Comparison of ENCODE assay signal across 11 mouse cellular contexts in the genomic region with DNA sequence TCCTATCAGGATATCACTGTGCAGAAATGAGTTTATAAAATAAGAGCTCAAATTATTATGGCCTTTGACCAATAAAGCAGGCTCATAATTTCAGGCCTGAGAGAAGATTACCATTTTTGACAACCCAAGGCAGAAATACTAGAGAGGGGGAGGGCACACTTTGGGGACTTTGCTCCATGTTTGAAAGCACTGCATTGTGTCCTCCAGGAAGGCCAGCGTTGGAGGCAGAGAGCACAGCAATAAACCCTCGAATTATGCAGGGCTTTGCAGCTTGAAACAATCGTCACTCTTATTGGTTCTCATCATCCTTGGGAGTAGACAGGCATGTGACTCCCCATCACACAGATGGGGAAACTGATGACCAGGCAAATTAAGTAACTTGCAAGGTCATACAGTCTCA. TPM values are rescaled to one million over a fixed set of nuclear protein-coding genes. Genes with fewer than 3 reads are reported as not detected.
"Had no signal": no experiment of that assay in that cellular context is flagged by ENCODE, and none has a peak within 500 bp of the region (broad histone marks: within the 10 kb centered on the region; RNA-seq: fewer than 3 reads in every experiment).

No protein-coding gene starts in this region.

- H3K27ac ChIP-seq: limb, embryonic 15.5 days; liver, embryonic 12.5 days; midbrain, embryonic 12.5 days; stomach, postnatal 0 days had no signal

- DNase-seq: layer of hippocampus, adult 9-11 months; layer of hippocampus, postnatal 36 days; lung, embryonic 14.5 days; lung, postnatal 10 days; lung, postnatal 4 days; thymus, postnatal 4 days had no signal

- H3K4me1 ChIP-seq: limb, embryonic 15.5 days; liver, embryonic 12.5 days had no signal

- ATAC-seq: inflammation-experienced regulatory T-cells, adult 6 months; liver, embryonic 12.5 days had no signal

- H3K9me3 ChIP-seq: limb, embryonic 15.5 days; liver, embryonic 12.5 days; midbrain, embryonic 12.5 days had no signal

- H3K27me3 ChIP-seq: limb, embryonic 15.5 days; liver, embryonic 12.5 days; midbrain, embryonic 12.5 days had no signal

- H3K4me2 ChIP-seq: limb, embryonic 15.5 days; liver, embryonic 12.5 days; lung, embryonic 14.5 days; midbrain, embryonic 12.5 days had no signal

- H3K36me3 ChIP-seq: limb, embryonic 15.5 days; liver, embryonic 12.5 days; midbrain, embryonic 12.5 days had no signal

- H3K9ac ChIP-seq: limb, embryonic 15.5 days; liver, embryonic 12.5 days; lung, embryonic 14.5 days; midbrain, embryonic 12.5 days had no signal

- H3K4me3 ChIP-seq: limb, embryonic 15.5 days; liver, embryonic 12.5 days; midbrain, embryonic 12.5 days had no signal

RNA-seq across cellular contexts. Expression of a gene that starts 28.1 kb away (rescaled TPM):
- polyA plus RNA-seq: inflammation-experienced regulatory T-cells, adult 6 months had no signal
